Mouse (Mus musculus): Measurements from ENCODE around the gene Npas2. TPM values are rescaled to one million over a fixed set of nuclear protein-coding genes. Genes with fewer than 3 reads are reported as not detected.

Npas2 gene
- polyA plus RNA-seq, 1 experiment from 2014 or later, result 0.53 TPM

- H3K9ac ChIP-seq, result no peak overlapping the region
- ATAC-seq (ENCODE audit: extremely low read depth, insufficient number of reproducible peaks, low FRiP score, low TSS enrichment), result no peak
- 83% methylated on average over 9 of the region's 9 CpGs for WGBS
These were observed 191.4 kb downstream of the Npas2 start for GRCm38 (mm10) chr1:39384914-39385313.

GRCm38 (mm10) chr1:39386456-39386855 lies 192.9 kb downstream of the Npas2 start:
- ATAC-seq (ENCODE audit: extremely low read depth, insufficient number of reproducible peaks, low FRiP score, low TSS enrichment), result no peak
- WGBS, result 70% methylated on average over 3 of the region's 3 CpGs
- Histone ChIP-seq H3K9me3 (no peaks in the 10 kb centered on the region), H3K4me3 (no peak overlapping the region), H3K4me2 (no peak overlapping the region), H3K4me1 (0 out of 2 replicates have a peak, but pooled peaks cover 5% of the 10 kb centered on the region), H3K27ac (replicated peaks) (no peak overlapping the region), H3K27me3 (replicated peaks) (no peaks in the 10 kb centered on the region), H3K9ac (no peak overlapping the region), H3K36me3 (peaks cover 39% of the 10 kb centered on the region)

More at GRCm38 (mm10) chr1:39384914-39385313, 191.4 kb downstream of the Npas2 start:
- no peaks in the 10 kb centered on the region for H3K9me3 ChIP-seq
- H3K4me1 ChIP-seq, result 0 out of 2 replicates have a peak, but pooled peaks cover 5% of the 10 kb centered on the region
- H3K4me3 ChIP-seq, result no peak overlapping the region
- H3K27ac ChIP-seq (replicated peaks), result no peak overlapping the region
- no peaks in the 10 kb centered on the region for H3K27me3 ChIP-seq (replicated peaks)
- H3K4me2 ChIP-seq, result no peak overlapping the region
- peaks cover 41% of the 10 kb centered on the region for H3K36me3 ChIP-seq

GRCm38 (mm10) chr1:39387497-39387896 lies 194.0 kb downstream of the Npas2 start:
- 79% methylated on average over 4 of the region's 4 CpGs for WGBS
- ATAC-seq (ENCODE audit: extremely low read depth, insufficient number of reproducible peaks, low FRiP score, low TSS enrichment), result no peak

GRCm38 (mm10) chr1:39388163-39388562 lies 194.6 kb downstream of the Npas2 start:
- no peak for ATAC-seq (ENCODE audit: extremely low read depth, insufficient number of reproducible peaks, low FRiP score, low TSS enrichment)
- 76% methylated on average over 2 of the region's 2 CpGs for WGBS
- H3K9me3 ChIP-seq, result no peaks in the 10 kb centered on the region

More at GRCm38 (mm10) chr1:39387497-39387896, 194.0 kb downstream of the Npas2 start:
- Histone ChIP-seq H3K9me3 (no peaks in the 10 kb centered on the region), H3K9ac (no peak overlapping the region), H3K4me1 (0 out of 2 replicates have a peak, but pooled peaks cover 5% of the 10 kb centered on the region), H3K4me2 (no peak overlapping the region), H3K36me3 (peaks cover 39% of the 10 kb centered on the region), H3K27ac (replicated peaks) (no peak overlapping the region), H3K4me3 (no peak overlapping the region), H3K27me3 (replicated peaks) (no peaks in the 10 kb centered on the region)

GRCm38 (mm10) chr1:39389338-39389737 lies 195.8 kb downstream of the Npas2 start:
- WGBS, result 64% methylated on average over 11 of the region's 11 CpGs
- H3K36me3 ChIP-seq, result peaks cover 47% of the 10 kb centered on the region
- no peak for ATAC-seq (ENCODE audit: extremely low read depth, insufficient number of reproducible peaks, low FRiP score, low TSS enrichment)
- no peak overlapping the region for H3K4me2 ChIP-seq
- no peaks in the 10 kb centered on the region for H3K27me3 ChIP-seq (replicated peaks)
- H3K4me1 ChIP-seq, result 0 out of 2 replicates have a peak, but pooled peaks cover 5% of the 10 kb centered on the region
- H3K9me3 ChIP-seq, result no peaks in the 10 kb centered on the region
- H3K4me3 ChIP-seq, result no peak overlapping the region
- no peak overlapping the region for H3K27ac ChIP-seq (replicated peaks)
- H3K9ac ChIP-seq, result no peak overlapping the region

More at GRCm38 (mm10) chr1:39388163-39388562, 194.6 kb downstream of the Npas2 start:
- H3K4me2 ChIP-seq, result no peak overlapping the region
- no peak overlapping the region for H3K27ac ChIP-seq (replicated peaks)
- peaks cover 44% of the 10 kb centered on the region for H3K36me3 ChIP-seq
- H3K4me1 ChIP-seq, result 0 out of 2 replicates have a peak, but pooled peaks cover 5% of the 10 kb centered on the region
- H3K9ac ChIP-seq, result no peak overlapping the region
- H3K4me3 ChIP-seq, result no peak overlapping the region
- H3K27me3 ChIP-seq (replicated peaks), result no peaks in the 10 kb centered on the region

- 89% methylated on average over 6 of the region's 6 CpGs for WGBS
These were observed 198.1 kb downstream of the Npas2 start for GRCm38 (mm10) chr1:39391652-39392051.

GRCm38 (mm10) chr1:39392189-39392588 lies 198.7 kb downstream of the Npas2 start:
- Histone ChIP-seq H3K27ac (replicated peaks) (no peak overlapping the region), H3K4me3 (no peak overlapping the region), H3K4me1 (peaks cover 11% of the 10 kb centered on the region; the same call in 1 of the 2 replicates), H3K36me3 (peaks cover 42% of the 10 kb centered on the region), H3K9ac (no peak overlapping the region), H3K27me3 (replicated peaks) (no peaks in the 10 kb centered on the region), H3K9me3 (peaks cover 2% of the 10 kb centered on the region; the same call in 1 of the 2 replicates), H3K4me2 (no peak overlapping the region)
- WGBS, result 59% methylated on average over 3 of the region's 3 CpGs
- no peak for ATAC-seq (ENCODE audit: extremely low read depth, insufficient number of reproducible peaks, low FRiP score, low TSS enrichment)

More at GRCm38 (mm10) chr1:39391652-39392051, 198.1 kb downstream of the Npas2 start:
- ATAC-seq (ENCODE audit: extremely low read depth, insufficient number of reproducible peaks, low FRiP score, low TSS enrichment), result no peak
- no peaks in the 10 kb centered on the region for H3K9me3 ChIP-seq
- H3K36me3 ChIP-seq, result peaks cover 36% of the 10 kb centered on the region
- H3K4me1 ChIP-seq, result peaks cover 11% of the 10 kb centered on the region; the same call in 1 of the 2 replicates
- no peak overlapping the region for H3K4me2 ChIP-seq
- H3K4me3 ChIP-seq, result no peak overlapping the region
- no peak overlapping the region for H3K9ac ChIP-seq
- H3K27ac ChIP-seq (replicated peaks), result no peak overlapping the region
- no peaks in the 10 kb centered on the region for H3K27me3 ChIP-seq (replicated peaks)

- H3K27ac ChIP-seq (replicated peaks), result no peak overlapping the region
- H3K36me3 ChIP-seq, result peaks cover 45% of the 10 kb centered on the region
- H3K9ac ChIP-seq, result no peak overlapping the region
- H3K9me3 ChIP-seq, result peaks cover 4% of the 10 kb centered on the region; the same call in 1 of the 2 replicates
- H3K27me3 ChIP-seq (replicated peaks), result no peaks in the 10 kb centered on the region
- ATAC-seq (ENCODE audit: extremely low read depth, insufficient number of reproducible peaks, low FRiP score, low TSS enrichment), result no peak
- H3K4me3 ChIP-seq, result no peak overlapping the region
- no peak overlapping the region for H3K4me2 ChIP-seq
- WGBS, result 70% methylated on average over 8 of the region's 8 CpGs
- H3K4me1 ChIP-seq, result peaks cover 11% of the 10 kb centered on the region; the same call in 1 of the 2 replicates
These were observed 199.8 kb downstream of the Npas2 start for GRCm38 (mm10) chr1:39393217-39393867.

- no peak overlapping the region for H3K4me2 ChIP-seq
- H3K27ac ChIP-seq (replicated peaks), result no peak overlapping the region
- no peak overlapping the region for H3K4me3 ChIP-seq
- no peak overlapping the region for H3K9ac ChIP-seq
- WGBS, result 63% methylated on average over 10 of the region's 10 CpGs
- peaks cover 40% of the 10 kb centered on the region for H3K36me3 ChIP-seq
- no peak for ATAC-seq (ENCODE audit: extremely low read depth, insufficient number of reproducible peaks, low FRiP score, low TSS enrichment)
- H3K9me3 ChIP-seq, result peaks cover 4% of the 10 kb centered on the region; the same call in 1 of the 2 replicates
- no peaks in the 10 kb centered on the region for H3K27me3 ChIP-seq (replicated peaks)
- peaks cover 11% of the 10 kb centered on the region; the same call in 1 of the 2 replicates for H3K4me1 ChIP-seq
These were observed 200.6 kb downstream of the Npas2 start for GRCm38 (mm10) chr1:39394096-39394495.

GRCm38 (mm10) chr1:39394650-39395049 lies 201.1 kb downstream of the Npas2 start:
- Histone ChIP-seq H3K27me3 (replicated peaks) (no peaks in the 10 kb centered on the region), H3K4me2 (no peak overlapping the region), H3K9ac (no peak overlapping the region), H3K4me1 (peaks cover 6% of the 10 kb centered on the region; the same call in 1 of the 2 replicates), H3K4me3 (no peak overlapping the region), H3K9me3 (peaks cover 4% of the 10 kb centered on the region; the same call in 1 of the 2 replicates), H3K27ac (replicated peaks) (no peak overlapping the region), H3K36me3 (peaks cover 38% of the 10 kb centered on the region)
- whole genome bisulfite sequencing, result 80% methylated on average over 3 of the region's 3 CpGs
- ATAC-seq (ENCODE audit: extremely low read depth, insufficient number of reproducible peaks, low FRiP score, low TSS enrichment), result no peak

GRCm38 (mm10) chr1:39396347-39396746 lies 202.8 kb downstream of the Npas2 start:
- WGBS, result 50% methylated on average over 4 of the region's 4 CpGs
- H3K4me1 ChIP-seq, result peaks cover 6% of the 10 kb centered on the region; the same call in 1 of the 2 replicates
- no peak overlapping the region for H3K4me2 ChIP-seq
- 0 out of 2 replicates have a peak, but pooled peaks have one; percentile 23 for ATAC-seq (ENCODE audit: extremely low read depth, insufficient number of reproducible peaks, low FRiP score, low TSS enrichment)
- no peaks in the 10 kb centered on the region for H3K27me3 ChIP-seq (replicated peaks)
- peaks cover 35% of the 10 kb centered on the region for H3K36me3 ChIP-seq
- peaks cover 4% of the 10 kb centered on the region; the same call in 1 of the 2 replicates for H3K9me3 ChIP-seq
- no peak overlapping the region for H3K9ac ChIP-seq
- no peak overlapping the region for H3K27ac ChIP-seq (replicated peaks)
- H3K4me3 ChIP-seq, result no peak overlapping the region

Measured in heart, embryonic 13.5 days (tissue).